ENCODE assay signal across 14 mouse cellular contexts in the genomic region with DNA sequence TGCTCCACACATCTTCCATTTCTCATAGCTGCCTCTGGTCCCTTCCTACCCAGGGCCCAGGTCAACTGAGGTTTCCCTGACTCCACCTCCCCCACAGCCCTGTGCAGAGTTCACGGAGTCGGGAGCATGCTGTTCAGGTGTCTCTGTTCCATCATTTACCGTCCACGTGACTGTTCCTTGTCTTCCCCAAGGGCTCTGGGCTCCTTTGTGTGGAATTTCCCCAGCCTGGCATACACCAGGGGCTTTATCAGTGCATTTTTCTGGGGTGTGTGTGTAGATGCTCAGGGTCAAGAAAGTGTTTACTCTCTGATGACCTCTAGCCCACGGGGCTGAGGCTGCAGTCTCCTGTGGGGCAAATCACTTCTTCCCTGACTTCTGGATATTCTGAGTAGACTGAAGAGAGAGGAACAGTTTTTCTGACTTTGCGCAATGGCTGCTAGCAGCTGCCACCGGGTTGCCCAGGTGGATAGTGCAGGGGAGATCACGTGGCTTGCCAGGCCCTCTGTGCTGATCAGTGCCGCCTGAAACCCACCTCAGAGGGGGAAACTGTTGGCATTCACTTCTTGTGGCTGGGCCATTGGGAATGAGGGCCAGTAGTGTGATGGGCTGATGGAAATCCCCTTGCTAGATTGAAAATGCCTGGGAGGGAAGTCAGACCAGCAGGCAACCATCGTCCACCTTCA. TPM values are rescaled to one million over a fixed set of nuclear protein-coding genes. Genes with fewer than 3 reads are reported as not detected.
DNase-seq lines count a peak whose midpoint lies in the region; ATAC-seq and TF ChIP-seq lines count a peak whose summit lies in the region.
"Had no signal": no experiment of that assay in that cellular context is flagged by ENCODE, and none has a peak within 500 bp of the region (broad histone marks: within the 10 kb centered on the region; RNA-seq: fewer than 3 reads in every experiment).

No protein-coding gene starts in this region.

- no peak overlapping the region for H3K4me2 ChIP-seq in hindbrain, embryonic 12.5 days (replicated peaks)
- H3K4me2 ChIP-seq in lung, embryonic 15.5 days, result no peak overlapping the region
- H3K4me2 ChIP-seq in neural tube, embryonic 13.5 days, result no peak overlapping the region

- WGBS in hindbrain, embryonic 10.5 days, result 67% methylated on average over 10 of the region's 10 CpGs
- WGBS in hindbrain, embryonic 12.5 days, result 66% methylated on average over 10 of the region's 10 CpGs
- WGBS in lung, embryonic 15.5 days, result 51% methylated on average over 10 of the region's 10 CpGs
- WGBS in neural tube, embryonic 13.5 days, result 60% methylated on average over 10 of the region's 10 CpGs

- H3K4me1 ChIP-seq in hindbrain, embryonic 10.5 days (replicated peaks), result peaks cover 35% of the 10 kb centered on the region
- H3K4me1 ChIP-seq in hindbrain, embryonic 12.5 days, result peaks cover 39% of the 10 kb centered on the region
- peaks cover 26% of the 10 kb centered on the region for H3K4me1 ChIP-seq in lung, embryonic 15.5 days
- H3K4me1 ChIP-seq in ES-E14 (ENCODE audit: control insufficient read depth in 2 of 2, insufficient read depth in 2 of 2, low read length in 2 of 2, poor library complexity in 1 of 2), result peaks cover 6 to 19% of the 10 kb centered on the region in 2 experiments; a peak in 3 of 4 replicates
- H3K4me1 ChIP-seq in neural tube, embryonic 13.5 days (replicated peaks), result peaks cover 43% of the 10 kb centered on the region

- 0 out of 2 replicates have a peak overlapping the region, but pooled peaks have one; percentile 19 for H3K27ac ChIP-seq in hindbrain, embryonic 10.5 days
- no peak overlapping the region for H3K27ac ChIP-seq in hindbrain, embryonic 12.5 days
- H3K27ac ChIP-seq in lung, embryonic 15.5 days, result no peak overlapping the region
- H3K27ac ChIP-seq in ES-E14 (ENCODE audit: insufficient read depth, low read depth, low read length, poor library complexity, severe bottlenecking), result no peak overlapping the region
- H3K27ac ChIP-seq in neural tube, embryonic 13.5 days (replicated peaks), result no peak overlapping the region
- H3K27ac ChIP-seq: heart, embryonic 15.5 days; macrophage had no signal

- no peak overlapping the region for H3K9ac ChIP-seq in hindbrain, embryonic 12.5 days
- H3K9ac ChIP-seq in lung, embryonic 15.5 days, result no peak overlapping the region
- H3K9ac ChIP-seq in ES-E14 (ENCODE audit: insufficient read depth, low read depth, low read length, poor library complexity, severe bottlenecking), result peak overlapping the region; percentile 10; the same call in 1 of the 2 replicates
- 0 out of 2 replicates have a peak overlapping the region, but pooled peaks have one; percentile 18 for H3K9ac ChIP-seq in neural tube, embryonic 13.5 days

- 0 out of 2 replicates have a peak, but pooled peaks cover 3% of the 10 kb centered on the region for H3K36me3 ChIP-seq in hindbrain, embryonic 10.5 days
- H3K36me3 ChIP-seq in hindbrain, embryonic 12.5 days, result no peaks in the 10 kb centered on the region
- H3K36me3 ChIP-seq in lung, embryonic 15.5 days, result no peaks in the 10 kb centered on the region
- H3K36me3 ChIP-seq in ES-E14 (ENCODE audit: control insufficient read depth, insufficient read depth, low read length, poor library complexity, severe bottlenecking), result no peaks in the 10 kb centered on the region
- no peaks in the 10 kb centered on the region for H3K36me3 ChIP-seq in neural tube, embryonic 13.5 days
- H3K36me3 ChIP-seq: heart, embryonic 15.5 days had no signal

- H3K4me3 ChIP-seq in hindbrain, embryonic 10.5 days, result no peak overlapping the region
- no peak overlapping the region for H3K4me3 ChIP-seq in hindbrain, embryonic 12.5 days
- H3K4me3 ChIP-seq in lung, embryonic 15.5 days, result no peak overlapping the region
- no peak overlapping the region for H3K4me3 ChIP-seq in ES-E14 (ENCODE audit: insufficient read depth in 1 of 2, low read depth in 1 of 2, low read length in 2 of 2, poor library complexity in 1 of 2, severe bottlenecking in 1 of 2)
- H3K4me3 ChIP-seq in neural tube, embryonic 13.5 days, result no peak overlapping the region

- in situ Hi-C loops in ES-E14 (cut with MboI; ENCODE audit: low sequenced_read_pairs in 2 of 2, unreplicated experiment in 2 of 2), result no loop called here

- no peak for ATAC-seq in hindbrain, embryonic 12.5 days (ENCODE audit: low FRiP score)
- ATAC-seq in lung, embryonic 15.5 days (ENCODE audit: borderline replicate concordance, extremely low read depth, low FRiP score, low TSS enrichment), result peak; percentile 26; the same call in 1 of the 2 replicates
- ATAC-seq in neural tube, embryonic 13.5 days (ENCODE audit: low read depth), result 0 out of 2 replicates have a peak, but pooled peaks have one; percentile 5

- DNase-seq in hindbrain, embryonic 10.5 days (ENCODE audit: low spot score), result no peak
- DNase-seq in lung, postnatal 4 days, result no peak
- DNase-seq in ES-E14 (ENCODE audit: low read depth, low spot score), result no peak
- no peak for DNase-seq in urinary bladder, postnatal 4 days (ENCODE audit: low spot score in 2 of 2)
- DNase-seq in right cerebral cortex, postnatal 25 days, result no peak
- DNase-seq: adrenal gland, adult 8-10 months; cerebellum, postnatal 25 days; layer of hippocampus, adult 9-11 months; thymus, adult 18-20 months had no signal

- H3K27me3 ChIP-seq in hindbrain, embryonic 10.5 days (ENCODE audit: insufficient read depth, poor library complexity, severe bottlenecking), result peaks cover 14% of the 10 kb centered on the region
- H3K27me3 ChIP-seq in hindbrain, embryonic 12.5 days, result no peaks in the 10 kb centered on the region
- H3K27me3 ChIP-seq in lung, embryonic 15.5 days, result no peaks in the 10 kb centered on the region
- H3K27me3 ChIP-seq in neural tube, embryonic 13.5 days, result no peaks in the 10 kb centered on the region
- H3K27me3 ChIP-seq: heart, embryonic 15.5 days had no signal

- H3K9me3 ChIP-seq in hindbrain, embryonic 10.5 days, result no peaks in the 10 kb centered on the region
- no peaks in the 10 kb centered on the region for H3K9me3 ChIP-seq in hindbrain, embryonic 12.5 days (replicated peaks)
- no peaks in the 10 kb centered on the region for H3K9me3 ChIP-seq in lung, embryonic 15.5 days
- H3K9me3 ChIP-seq in ES-E14 (ENCODE audit: control insufficient read depth, insufficient read depth, low read depth, low read length), result no peaks in the 10 kb centered on the region
- no peaks in the 10 kb centered on the region for H3K9me3 ChIP-seq in neural tube, embryonic 13.5 days
- H3K9me3 ChIP-seq: heart, embryonic 15.5 days had no signal

TF ChIP-seq in ES-E14, 5 proteins besides CTCF, POLR2A, EP300 and RAD21:
- no peak for TF ChIP-seq MAFK (IDR thresholded peaks at IDR 0.05; ENCODE audit: insufficient read depth, low read depth, low read length)
- no peak for TF ChIP-seq CHD2 (IDR thresholded peaks at IDR 0.05; ENCODE audit: low read depth, low read length)
- TF ChIP-seq ZNF384 (IDR thresholded peaks at IDR 0.05; ENCODE audit: low read depth, low read length), result no peak
- no peak for TF ChIP-seq HCFC1 (IDR thresholded peaks at IDR 0.05; ENCODE audit: borderline replicate concordance, insufficient read depth, low read length)

RNA-seq across cellular contexts. Expression of a gene that starts 27.3 kb away (rescaled TPM):
- polyA plus RNA-seq in hindbrain, embryonic 10.5 days (2016; fragmentation: Nextera tagmentation; extraction: Ambion mirVana), result 11.2 and 12.7 TPM in 2 replicates
- 18.4 and 18.5 TPM in 2 replicates for polyA plus RNA-seq in hindbrain, embryonic 12.5 days (2016; fragmentation: Nextera tagmentation; extraction: Ambion mirVana)
- 11.8 and 12.4 TPM in 2 replicates for polyA plus RNA-seq in lung, embryonic 15.5 days (2015; fragmentation: Nextera tagmentation; extraction: Ambion mirVana)
- total RNA-seq in ES-E14 (2012; rRNA removed), result 3.9 and 4.9 TPM in 2 replicates
- polyA plus RNA-seq in neural tube, embryonic 13.5 days (2015; fragmentation: Nextera tagmentation; extraction: Ambion mirVana), result 22.1 and 23.3 TPM in 2 replicates

Comparison
In these comparisons a context has a peak if more than half of its experiments do, and no peak if none do; other contexts are left out.
1. H3K9ac ChIP-seq: peak in ES-E14 (single experiment) and neural tube, embryonic 13.5 days (single experiment); none in hindbrain, embryonic 12.5 days (single experiment) and lung, embryonic 15.5 days (single experiment).